In the genomic region with DNA sequence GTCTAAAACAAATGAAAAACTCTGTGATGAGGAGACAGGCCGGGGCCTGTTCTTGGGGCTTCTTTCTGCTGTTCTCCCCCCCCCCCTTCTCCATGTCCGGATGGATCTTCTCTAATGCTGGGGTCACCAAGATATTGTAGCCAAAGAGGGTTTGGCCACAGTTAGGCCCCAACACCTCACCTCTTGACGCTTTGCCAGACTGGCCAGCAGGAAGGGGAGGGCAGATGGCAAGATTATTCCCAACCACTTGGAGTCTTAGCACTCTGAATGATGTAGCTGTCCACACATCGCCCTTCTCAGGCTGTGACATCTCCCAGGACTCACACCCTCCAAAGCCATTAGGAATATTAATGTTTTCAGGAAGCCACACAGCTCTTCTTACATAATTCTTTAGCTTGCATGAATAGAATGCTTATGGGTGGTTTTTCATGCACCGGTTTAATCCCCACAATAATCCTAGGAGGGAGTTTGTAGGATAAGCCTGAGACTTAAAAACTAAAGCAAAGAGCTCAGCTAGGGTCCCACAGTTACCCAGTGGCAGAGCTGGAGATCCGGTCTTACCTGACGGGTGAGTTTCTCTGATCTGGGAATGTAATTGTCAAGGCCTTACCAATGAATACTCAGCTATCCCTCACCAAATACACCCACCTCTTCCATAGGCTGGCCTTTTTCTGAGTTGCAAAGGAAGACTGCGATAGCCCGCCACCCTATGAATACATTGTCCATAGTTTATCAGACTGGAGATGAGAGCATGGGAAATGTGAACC, we compare ENCODE assay signal across 22 mouse cellular contexts. TPM values are rescaled to one million over a fixed set of nuclear protein-coding genes. Genes with fewer than 3 reads are reported as not detected.
DNase-seq lines count a peak whose midpoint lies in the region; ATAC-seq and TF ChIP-seq lines count a peak whose summit lies in the region.
"Had no signal": no experiment of that assay in that cellular context is flagged by ENCODE, and none has a peak within 500 bp of the region (broad histone marks: within the 10 kb centered on the region; RNA-seq: fewer than 3 reads in every experiment).

No protein-coding gene starts in this region.

- no peaks in the 10 kb centered on the region for H3K36me3 ChIP-seq in kidney, embryonic 16.5 days (ENCODE audit: insufficient read depth, low read length)
- H3K36me3 ChIP-seq: embryonic facial prominence, embryonic 15.5 days; heart, embryonic 13.5 days; midbrain, embryonic 13.5 days; neural tube, embryonic 15.5 days had no signal

- 0 out of 2 replicates have a peak, but pooled peaks have one; percentile 35 for ATAC-seq in kidney, embryonic 16.5 days (ENCODE audit: low FRiP score, low TSS enrichment)
- ATAC-seq: forebrain, embryonic 13.5 days; midbrain, embryonic 13.5 days had no signal

- H3K4me3 ChIP-seq in cerebellum, adult 2 months (replicated peaks; ENCODE audit: insufficient read depth, low read depth, low read length): no peak overlapping the region
- no peak overlapping the region for H3K4me3 ChIP-seq in kidney, embryonic 16.5 days (ENCODE audit: low read length)
- H3K4me3 ChIP-seq: embryonic facial prominence, embryonic 15.5 days; forebrain, embryonic 13.5 days; heart, embryonic 13.5 days; midbrain, embryonic 13.5 days; myocyte; neural tube, embryonic 15.5 days had no signal

- no peak overlapping the region for H3K9ac ChIP-seq in kidney, embryonic 16.5 days (replicated peaks; ENCODE audit: low read length)
- H3K9ac ChIP-seq: embryonic facial prominence, embryonic 15.5 days; forebrain, embryonic 13.5 days; heart, embryonic 13.5 days; midbrain, embryonic 13.5 days; neural tube, embryonic 15.5 days had no signal

- no peak for TF ChIP-seq POLR2A in cerebellum, adult 2 months (IDR thresholded peaks at IDR 0.05; ENCODE audit: borderline replicate concordance, insufficient read depth, low read length)

- peaks cover 6% of the 10 kb centered on the region for H3K4me1 ChIP-seq in cerebellum, adult 2 months (ENCODE audit: control insufficient read depth, insufficient read depth, low read length)
- no peaks in the 10 kb centered on the region for H3K4me1 ChIP-seq in kidney, embryonic 16.5 days (ENCODE audit: insufficient read depth, low read length)
- H3K4me1 ChIP-seq: embryonic facial prominence, embryonic 15.5 days; forebrain, embryonic 13.5 days; midbrain, embryonic 13.5 days; neural tube, embryonic 15.5 days had no signal

- DNase-seq in cerebellum, adult 2 months: peak; percentile 46 to 61
- DNase-seq in cerebellum, adult 9-10 months: no peak
- DNase-seq in kidney, adult 18-20 months: no peak
- peak; percentile 47 for DNase-seq in brain, adult 2 months (ENCODE audit: low read depth, low spot score)
- peak; percentile 4 for DNase-seq in fat pad, adult 2 months (ENCODE audit: extremely low read depth, low read depth, low spot score)
- DNase-seq in right cerebral cortex, postnatal 14 days: no peak
- DNase-seq: adrenal gland, adult 8-10 months; gastrocnemius, postnatal 25 days; kidney, adult 8-10 months; kidney, postnatal 4 days; lung, adult 18-20 months; right cerebral cortex, postnatal 4 days had no signal

- no peak overlapping the region for H3K27ac ChIP-seq in cerebellum, adult 2 months (ENCODE audit: insufficient read depth, low read length)
- no peak overlapping the region for H3K27ac ChIP-seq in kidney, embryonic 16.5 days (ENCODE audit: low read length)
- H3K27ac ChIP-seq: embryonic facial prominence, embryonic 15.5 days; forebrain, embryonic 13.5 days; heart, embryonic 13.5 days; midbrain, embryonic 13.5 days; neural tube, embryonic 15.5 days had no signal

- no peak overlapping the region for H3K4me2 ChIP-seq in kidney, embryonic 16.5 days (replicated peaks; ENCODE audit: low read depth, low read length)
- H3K4me2 ChIP-seq: embryonic facial prominence, embryonic 15.5 days; forebrain, embryonic 13.5 days; heart, embryonic 13.5 days; midbrain, embryonic 13.5 days; neural tube, embryonic 15.5 days had no signal

- WGBS in cerebellum, adult 2 months: 78% methylated on average over 9 of the region's 9 CpGs
- WGBS in kidney, embryonic 16.5 days: 73% methylated on average over 9 of the region's 9 CpGs

- H3K27me3 ChIP-seq in cerebellum, adult 2 months (ENCODE audit: control insufficient read depth, insufficient read depth, low read length): no peaks in the 10 kb centered on the region
- H3K27me3 ChIP-seq in kidney, embryonic 16.5 days (ENCODE audit: insufficient read depth, low read length): no peaks in the 10 kb centered on the region
- H3K27me3 ChIP-seq: embryonic facial prominence, embryonic 15.5 days; forebrain, embryonic 13.5 days; midbrain, embryonic 13.5 days; neural tube, embryonic 15.5 days had no signal

- TF ChIP-seq CTCF in cerebellum, adult 2 months (IDR thresholded peaks at IDR 0.05; ENCODE audit: borderline replicate concordance, insufficient read depth, low read depth, low read length): no peak

- no peaks in the 10 kb centered on the region for H3K9me3 ChIP-seq in kidney, embryonic 16.5 days (ENCODE audit: low read length)
- H3K9me3 ChIP-seq: embryonic facial prominence, embryonic 15.5 days; forebrain, embryonic 13.5 days; heart, embryonic 13.5 days; midbrain, embryonic 13.5 days; neural tube, embryonic 15.5 days had no signal

RNA-seq across cellular contexts. Expression of gene 1700016C15Rik, which starts 35.9 kb away (rescaled TPM):
- not detected in 2 replicates for polyA plus RNA-seq in cerebellum, adult 2 months (2012; rRNA removed)
- polyA plus RNA-seq in kidney, embryonic 16.5 days (2015; fragmentation: Nextera tagmentation; extraction: Ambion mirVana): 0.55 and 0.71 TPM in 2 replicates
- polyA plus RNA-seq: brain, embryonic 14.5 days; cortical plate, adult 2 months; forebrain, embryonic 13.5 days; heart, embryonic 13.5 days; liver, adult 2 months; midbrain, embryonic 13.5 days; myocyte; neural tube, embryonic 15.5 days had no signal

Comparison
In these comparisons a context has a peak if more than half of its experiments do, and no peak if none do; other contexts are left out.
1. DNase-seq: peak in cerebellum, adult 2 months (2 of 2), brain, adult 2 months (single experiment) and fat pad, adult 2 months (single experiment); none in cerebellum, adult 9-10 months (single experiment), kidney, adult 18-20 months (single experiment) and right cerebral cortex, postnatal 14 days (single experiment).